31 mouse cellular contexts compared by ENCODE assay signal in genomic region chr9:43771041-43771440, GRCm38 (mm10). TPM values are rescaled to one million over a fixed set of nuclear protein-coding genes. Genes with fewer than 3 reads are reported as not detected.
DNase-seq lines count a peak whose midpoint lies in the region; ATAC-seq and TF ChIP-seq lines count a peak whose summit lies in the region.
"Had no signal": no experiment of that assay in that cellular context is flagged by ENCODE, and none has a peak within 500 bp of the region (broad histone marks: within the 10 kb centered on the region; RNA-seq: fewer than 3 reads in every experiment).

No protein-coding gene starts in this region.

- no peak overlapping the region for H3K4me2 ChIP-seq in forebrain, embryonic 16.5 days (ENCODE audit: low read length)
- no peak overlapping the region for H3K4me2 ChIP-seq in intestine, embryonic 16.5 days (ENCODE audit: low read depth, low read length)
- no peak overlapping the region for H3K4me2 ChIP-seq in intestine, embryonic 15.5 days (replicated peaks)
- no peak overlapping the region for H3K4me2 ChIP-seq in stomach, embryonic 15.5 days
- H3K4me2 ChIP-seq: embryonic facial prominence, embryonic 13.5 days; forebrain, embryonic 13.5 days; heart, embryonic 12.5 days; liver, embryonic 15.5 days; lung, embryonic 14.5 days; midbrain, embryonic 11.5 days; neural tube, embryonic 13.5 days had no signal

- H3K9ac ChIP-seq in forebrain, embryonic 16.5 days (replicated peaks; ENCODE audit: low read depth, low read length) = no peak overlapping the region
- no peak overlapping the region for H3K9ac ChIP-seq in intestine, embryonic 16.5 days (ENCODE audit: low read depth, low read length)
- H3K9ac ChIP-seq in intestine, embryonic 15.5 days = no peak overlapping the region
- no peak overlapping the region for H3K9ac ChIP-seq in stomach, embryonic 15.5 days
- H3K9ac ChIP-seq: embryonic facial prominence, embryonic 13.5 days; forebrain, embryonic 13.5 days; heart, embryonic 12.5 days; liver, embryonic 15.5 days; lung, embryonic 14.5 days; neural tube, embryonic 13.5 days had no signal

- peaks cover 11% of the 10 kb centered on the region for H3K36me3 ChIP-seq in forebrain, embryonic 10.5 days (replicated peaks)
- no peaks in the 10 kb centered on the region for H3K36me3 ChIP-seq in forebrain, embryonic 16.5 days (ENCODE audit: control insufficient read depth, insufficient read depth)
- H3K36me3 ChIP-seq in intestine, embryonic 16.5 days (ENCODE audit: control insufficient read depth, insufficient read depth, low read length) = no peaks in the 10 kb centered on the region
- no peaks in the 10 kb centered on the region for H3K36me3 ChIP-seq in intestine, embryonic 15.5 days
- no peaks in the 10 kb centered on the region for H3K36me3 ChIP-seq in stomach, embryonic 15.5 days
- H3K36me3 ChIP-seq: embryonic facial prominence, embryonic 13.5 days; heart, embryonic 12.5 days; hindbrain, embryonic 10.5 days; liver, embryonic 15.5 days; neural tube, embryonic 13.5 days had no signal

- H3K4me3 ChIP-seq in forebrain, embryonic 10.5 days = no peak overlapping the region
- no peak overlapping the region for H3K4me3 ChIP-seq in forebrain, embryonic 16.5 days (replicated peaks; ENCODE audit: low read length)
- no peak overlapping the region for H3K4me3 ChIP-seq in intestine, embryonic 16.5 days (ENCODE audit: low read length)
- H3K4me3 ChIP-seq in intestine, embryonic 15.5 days (replicated peaks) = no peak overlapping the region
- no peak overlapping the region for H3K4me3 ChIP-seq in layer of hippocampus, adult 2 months
- H3K4me3 ChIP-seq in stomach, embryonic 15.5 days (replicated peaks) = no peak overlapping the region
- H3K4me3 ChIP-seq: embryonic facial prominence, embryonic 13.5 days; erythroblast, embryonic 14.5 days; forebrain, embryonic 13.5 days; heart, embryonic 12.5 days; hindbrain, embryonic 10.5 days; liver, embryonic 15.5 days; neural tube, embryonic 13.5 days had no signal

- ATAC-seq in forebrain, embryonic 16.5 days = no peak
- 0 out of 2 replicates have a peak, but pooled peaks have one; percentile 27 for ATAC-seq in intestine, embryonic 16.5 days
- no peak for ATAC-seq in intestine, embryonic 15.5 days
- no peak for ATAC-seq in stomach, embryonic 15.5 days (ENCODE audit: insufficient read depth, low FRiP score, low read depth)
- ATAC-seq: forebrain, embryonic 13.5 days; hindbrain, embryonic 16.5 days; Patski had no signal

- no peaks in the 10 kb centered on the region for H3K9me3 ChIP-seq in forebrain, embryonic 10.5 days
- no peaks in the 10 kb centered on the region for H3K9me3 ChIP-seq in forebrain, embryonic 16.5 days (ENCODE audit: control insufficient read depth, low read length)
- no peaks in the 10 kb centered on the region for H3K9me3 ChIP-seq in intestine, embryonic 16.5 days (ENCODE audit: control insufficient read depth, low read length)
- no peaks in the 10 kb centered on the region for H3K9me3 ChIP-seq in intestine, embryonic 15.5 days
- H3K9me3 ChIP-seq in stomach, embryonic 15.5 days = no peaks in the 10 kb centered on the region
- H3K9me3 ChIP-seq: embryonic facial prominence, embryonic 13.5 days; forebrain, embryonic 13.5 days; heart, embryonic 12.5 days; hindbrain, embryonic 10.5 days; liver, embryonic 15.5 days; neural tube, embryonic 13.5 days had no signal

- H3K4me1 ChIP-seq in forebrain, embryonic 10.5 days = peaks cover 83% of the 10 kb centered on the region
- H3K4me1 ChIP-seq in forebrain, embryonic 16.5 days (replicated peaks; ENCODE audit: control insufficient read depth, insufficient read depth, low read length) = peaks cover 17% of the 10 kb centered on the region
- H3K4me1 ChIP-seq in intestine, embryonic 16.5 days (ENCODE audit: control insufficient read depth, insufficient read depth, low read length) = peaks cover 3% of the 10 kb centered on the region; the same call in 1 of the 2 replicates
- peaks cover 9% of the 10 kb centered on the region for H3K4me1 ChIP-seq in intestine, embryonic 15.5 days (replicated peaks)
- H3K4me1 ChIP-seq in stomach, embryonic 15.5 days = no peaks in the 10 kb centered on the region

- 0 out of 2 replicates have a peak overlapping the region, but pooled peaks have one; percentile 44 for H3K27ac ChIP-seq in forebrain, embryonic 10.5 days
- no peak overlapping the region for H3K27ac ChIP-seq in forebrain, embryonic 16.5 days (ENCODE audit: low read length)
- no peak overlapping the region for H3K27ac ChIP-seq in intestine, embryonic 16.5 days (ENCODE audit: low read length)
- H3K27ac ChIP-seq in intestine, embryonic 15.5 days = no peak overlapping the region
- no peak overlapping the region for H3K27ac ChIP-seq in layer of hippocampus, adult 2 months
- peak overlapping the region; percentile 61; the same call in 1 of the 2 replicates for H3K27ac ChIP-seq in stomach, embryonic 15.5 days
- H3K27ac ChIP-seq: forebrain, embryonic 13.5 days; hindbrain, embryonic 10.5 days; liver, embryonic 15.5 days; neural tube, embryonic 13.5 days had no signal

- DNase-seq in forebrain, embryonic 10.5 days (ENCODE audit: extremely low spot score, low spot score) = no peak
- DNase-seq in layer of hippocampus, adult 2 months (ENCODE audit: low spot score in 2 of 2) = no peak
- DNase-seq in layer of hippocampus, postnatal 36 days = no peak
- no peak for DNase-seq in urinary bladder, postnatal 36 days (ENCODE audit: low spot score in 2 of 2)
- DNase-seq: adrenal gland, postnatal 10 days; cerebellum, adult 9-11 months; embryo, embryonic 11 days; gastrocnemius, postnatal 25 days; heart, adult 11 months; heart, postnatal 10 days; kidney, adult 11 months; kidney, postnatal 4 days; lung, embryonic 14.5 days; lung, postnatal 36 days; right cerebral cortex, postnatal 14 days; thymus, adult 18-20 months; thymus, postnatal 25 days had no signal

- TF ChIP-seq CTCF in layer of hippocampus, adult 2 months (conservative IDR thresholded peaks at IDR 0.05) = peak; percentile 21; the same call in 1 of the 2 replicates

- WGBS in forebrain, embryonic 10.5 days = 97% methylated on average over 1 of the region's 1 CpGs
- WGBS in forebrain, embryonic 16.5 days = 57% methylated on average over 1 of the region's 1 CpGs
- 92% methylated on average over 1 of the region's 1 CpGs for WGBS in intestine, embryonic 16.5 days
- WGBS in intestine, embryonic 15.5 days = 89% methylated on average over 1 of the region's 1 CpGs
- WGBS in stomach, embryonic 15.5 days = 67% methylated on average over 1 of the region's 1 CpGs

- no peaks in the 10 kb centered on the region for H3K27me3 ChIP-seq in forebrain, embryonic 10.5 days (ENCODE audit: poor library complexity, severe bottlenecking)
- no peaks in the 10 kb centered on the region for H3K27me3 ChIP-seq in forebrain, embryonic 16.5 days (replicated peaks; ENCODE audit: control insufficient read depth, insufficient read depth, low read length)
- no peaks in the 10 kb centered on the region for H3K27me3 ChIP-seq in intestine, embryonic 16.5 days (replicated peaks; ENCODE audit: control insufficient read depth, insufficient read depth, low read length)
- H3K27me3 ChIP-seq in intestine, embryonic 15.5 days (replicated peaks) = no peaks in the 10 kb centered on the region
- H3K27me3 ChIP-seq in stomach, embryonic 15.5 days (replicated peaks) = no peaks in the 10 kb centered on the region
- H3K27me3 ChIP-seq: embryonic facial prominence, embryonic 13.5 days; forebrain, embryonic 13.5 days; heart, embryonic 12.5 days; liver, embryonic 15.5 days; neural tube, embryonic 13.5 days; Patski had no signal

RNA-seq across cellular contexts. Expression of gene Nectin1, which starts 27.3 kb away (rescaled TPM):
- polyA plus RNA-seq in forebrain, embryonic 10.5 days (2016; fragmentation: Nextera tagmentation; extraction: Ambion mirVana) = 7.4 and 7.6 TPM in 2 replicates
- polyA plus RNA-seq in forebrain, embryonic 16.5 days (2015; fragmentation: Nextera tagmentation; extraction: Ambion mirVana) = 8.6 and 10.1 TPM in 2 replicates
- polyA plus RNA-seq in intestine, embryonic 16.5 days (2015; fragmentation: Nextera tagmentation; extraction: Ambion mirVana) = 3.2 and 3.3 TPM in 2 replicates
- 4.1 and 4.5 TPM in 2 replicates for polyA plus RNA-seq in intestine, embryonic 15.5 days (2015; fragmentation: Nextera tagmentation; extraction: Ambion mirVana)
- 10 to 100 TPM; 67.2 to 72.6 TPM for total RNA-seq in layer of hippocampus, adult 2 months (2021)
- 10 to 100 TPM; 73.5 to 75.3 TPM for total RNA-seq in layer of hippocampus, postnatal 36 days (2021)
- polyA plus RNA-seq in stomach, embryonic 15.5 days (2015; fragmentation: Nextera tagmentation; extraction: Ambion mirVana) = 7.0 and 9.3 TPM in 2 replicates

Comparison
In these comparisons a context has a peak if more than half of its experiments do, and no peak if none do; other contexts are left out.
1. H3K27ac ChIP-seq: peak in forebrain, embryonic 10.5 days (single experiment) and stomach, embryonic 15.5 days (single experiment); none in forebrain, embryonic 16.5 days (single experiment), intestine, embryonic 16.5 days (single experiment), intestine, embryonic 15.5 days (single experiment) and layer of hippocampus, adult 2 months (single experiment).